Mouse (Mus musculus) cerebellum, adult 8-10 months (tissue): ENCODE data around the gene Ubl3.

Experiments used
- DNase-seq: peaks from one replicate; pipeline ENCODE4 v3.0.0; 2022

The Ubl3 gene

DNA sequence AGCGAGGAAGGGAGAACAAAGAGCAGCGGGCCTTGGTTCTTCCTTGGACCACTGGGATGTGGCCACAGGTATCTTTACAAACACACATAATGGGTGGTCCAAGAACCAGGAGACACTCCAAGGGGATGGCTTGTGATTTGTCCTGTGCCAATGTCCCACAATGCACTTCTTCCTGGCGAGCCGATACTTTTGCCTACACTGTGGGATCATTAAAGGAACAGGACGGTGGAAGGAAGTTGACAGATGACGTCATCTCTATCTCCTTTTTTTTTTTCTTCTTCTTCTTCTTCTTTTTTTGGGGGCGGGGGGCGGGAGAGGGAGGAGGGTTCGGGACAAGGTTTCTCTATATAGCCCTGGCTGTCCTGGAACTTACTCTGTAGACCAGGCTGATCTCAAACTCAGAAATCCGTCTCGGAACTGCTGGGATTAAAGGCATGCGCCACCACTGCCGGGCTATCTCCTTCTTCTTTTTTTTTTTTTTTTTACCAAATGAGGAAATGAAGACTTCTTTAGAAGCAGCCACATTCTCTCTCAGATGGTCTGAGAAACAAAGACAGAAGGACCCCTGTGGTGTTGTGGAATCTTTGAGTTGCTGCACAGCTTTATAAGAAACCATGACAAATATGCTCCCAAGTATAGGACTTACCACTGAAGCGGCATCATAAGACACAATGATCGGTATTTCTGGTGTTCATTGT lies 6.8 kb upstream of the Ubl3 start:
- no peak for DNase-seq

DNA sequence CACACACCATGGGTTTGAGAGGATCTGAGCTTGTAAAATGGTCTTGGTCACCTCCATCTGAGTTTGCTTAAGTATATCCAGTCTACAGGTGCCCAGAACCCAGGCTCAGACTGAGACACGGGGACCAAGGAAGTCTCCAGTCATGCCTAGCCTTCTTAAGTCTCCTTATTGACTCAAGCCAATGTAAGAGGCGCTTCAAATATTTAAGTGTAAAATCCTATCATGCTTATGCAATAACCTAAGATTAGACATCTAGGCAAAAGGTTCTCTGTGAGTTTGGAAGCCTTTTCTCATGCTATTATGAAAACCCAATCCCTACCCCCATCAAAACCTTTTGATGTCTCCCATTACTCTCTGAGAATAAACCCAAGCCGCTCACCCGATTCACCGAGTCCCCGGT lies 5.9 kb upstream of the Ubl3 start:
- no peak for DNase-seq

DNA sequence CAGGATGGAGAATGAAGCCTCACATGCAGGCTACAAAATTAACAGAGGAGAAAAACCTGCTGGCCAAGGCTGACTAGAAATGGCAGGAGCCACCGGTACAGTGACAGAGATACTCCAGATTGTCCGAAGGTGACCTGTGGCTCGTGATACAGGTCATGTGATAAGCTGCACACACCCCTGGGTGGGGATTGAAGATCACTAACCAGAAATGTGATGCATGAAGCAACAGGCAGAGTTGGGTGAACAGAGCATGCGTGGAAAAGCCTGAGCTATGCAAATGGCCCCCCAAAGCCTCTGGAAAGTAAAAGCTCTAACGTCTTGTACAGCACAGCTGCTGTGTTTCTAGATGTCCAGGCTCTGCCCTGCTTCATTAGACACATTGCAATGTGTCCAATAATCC lies 3.9 kb upstream of the Ubl3 start:
- no peak for DNase-seq

DNA sequence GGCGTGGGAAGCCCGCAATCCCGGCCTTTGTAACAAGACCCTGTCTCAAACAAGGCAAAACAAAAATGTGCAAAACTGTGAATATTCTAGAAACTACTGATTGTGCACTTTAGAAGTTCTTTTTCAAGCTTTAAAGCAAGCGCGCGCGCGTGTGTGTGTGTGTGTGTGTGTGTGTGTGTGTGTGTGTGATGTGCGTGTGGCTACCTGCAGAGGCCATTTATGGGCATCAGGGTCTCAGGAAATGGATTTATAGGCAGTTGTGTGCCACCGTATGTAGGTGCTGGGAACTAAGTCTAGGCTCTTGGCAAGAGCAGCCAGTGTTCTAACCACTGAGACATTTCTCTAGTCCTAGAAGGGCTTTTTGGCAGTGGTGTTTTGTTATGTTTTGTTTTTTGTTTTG lies 2.6 kb upstream of the Ubl3 start:
- DNase-seq, result no peak

DNA sequence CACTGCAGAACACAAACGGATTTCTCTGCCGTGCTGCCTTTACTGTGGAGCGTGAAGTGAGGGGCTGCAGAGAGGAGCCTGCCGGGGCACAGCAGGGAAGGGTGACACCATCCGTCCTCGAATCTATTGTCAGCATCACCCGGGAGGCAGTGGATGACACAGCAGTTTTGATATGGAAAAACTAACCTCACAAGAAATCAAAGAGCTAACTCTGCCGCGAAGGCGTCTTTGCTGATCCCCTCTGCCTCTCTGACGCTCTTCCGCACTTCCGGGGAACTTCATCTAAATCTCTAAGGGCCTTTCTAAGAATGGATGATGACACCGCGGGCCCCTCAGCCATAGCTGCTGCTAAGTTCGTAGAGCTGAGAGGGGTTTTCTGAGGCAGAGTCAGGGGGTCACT lies 2.1 kb upstream of the Ubl3 start:
- DNase-seq, result no peak

DNA sequence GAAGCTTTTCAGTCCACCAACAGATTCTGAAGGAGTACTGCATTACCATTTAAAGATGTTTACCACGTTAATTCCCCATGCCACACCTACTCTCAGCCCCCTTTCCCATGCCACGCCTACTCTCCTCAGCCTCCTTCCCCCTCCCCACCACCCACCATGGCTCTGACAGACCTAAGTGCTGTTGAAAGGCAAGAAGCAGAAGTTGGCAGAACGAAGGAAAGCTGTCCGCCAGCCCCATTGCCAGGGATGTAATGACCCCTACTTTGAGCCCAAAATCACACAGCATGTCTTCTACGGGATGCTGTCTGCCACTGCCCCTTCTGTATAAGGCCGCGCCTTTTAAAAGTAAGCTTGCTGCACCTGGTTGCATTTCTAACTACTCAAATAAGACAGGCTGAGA lies 1.7 kb upstream of the Ubl3 start:
- DNase-seq, result no peak

DNA sequence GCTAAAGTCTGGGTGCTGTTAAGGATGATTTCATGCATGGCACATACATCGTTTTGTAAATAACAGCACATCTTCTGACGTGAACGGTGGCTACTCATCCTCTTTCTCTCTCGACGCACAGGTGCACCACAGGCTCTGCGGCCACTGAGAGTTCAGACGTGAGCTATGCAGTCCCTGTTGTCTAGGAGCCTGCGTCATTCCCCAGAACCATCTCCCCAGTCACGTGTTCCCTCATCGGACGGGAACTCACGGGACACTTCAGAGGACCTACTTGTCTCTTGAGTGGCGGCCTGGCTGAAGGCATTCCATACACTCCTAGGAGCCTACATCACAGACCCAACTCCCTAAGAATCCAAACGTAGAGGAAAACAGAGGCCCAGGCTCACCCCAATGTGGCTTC lies 1.1 kb upstream of the Ubl3 start:
- DNase-seq, result no peak

DNA sequence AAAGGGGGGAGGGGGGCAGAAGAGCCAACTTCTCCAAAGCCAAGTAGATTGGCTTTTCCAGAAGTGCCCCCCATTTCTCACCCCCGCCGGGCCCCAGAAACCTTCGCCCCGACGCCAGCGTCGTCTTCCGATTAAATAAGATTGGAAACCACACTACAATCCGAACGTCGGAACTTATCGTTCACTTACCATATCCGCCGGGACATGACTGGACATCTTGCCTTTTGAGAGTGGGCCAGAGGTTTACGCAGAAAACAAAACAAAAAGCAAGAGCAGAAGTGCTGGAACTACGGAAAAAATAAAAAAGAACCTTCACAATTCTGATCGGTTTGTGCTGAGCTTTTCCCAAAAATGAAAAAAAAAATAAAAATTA lies 839 bp downstream of the Ubl3 start:
- DNase-seq, result no peak

DNA sequence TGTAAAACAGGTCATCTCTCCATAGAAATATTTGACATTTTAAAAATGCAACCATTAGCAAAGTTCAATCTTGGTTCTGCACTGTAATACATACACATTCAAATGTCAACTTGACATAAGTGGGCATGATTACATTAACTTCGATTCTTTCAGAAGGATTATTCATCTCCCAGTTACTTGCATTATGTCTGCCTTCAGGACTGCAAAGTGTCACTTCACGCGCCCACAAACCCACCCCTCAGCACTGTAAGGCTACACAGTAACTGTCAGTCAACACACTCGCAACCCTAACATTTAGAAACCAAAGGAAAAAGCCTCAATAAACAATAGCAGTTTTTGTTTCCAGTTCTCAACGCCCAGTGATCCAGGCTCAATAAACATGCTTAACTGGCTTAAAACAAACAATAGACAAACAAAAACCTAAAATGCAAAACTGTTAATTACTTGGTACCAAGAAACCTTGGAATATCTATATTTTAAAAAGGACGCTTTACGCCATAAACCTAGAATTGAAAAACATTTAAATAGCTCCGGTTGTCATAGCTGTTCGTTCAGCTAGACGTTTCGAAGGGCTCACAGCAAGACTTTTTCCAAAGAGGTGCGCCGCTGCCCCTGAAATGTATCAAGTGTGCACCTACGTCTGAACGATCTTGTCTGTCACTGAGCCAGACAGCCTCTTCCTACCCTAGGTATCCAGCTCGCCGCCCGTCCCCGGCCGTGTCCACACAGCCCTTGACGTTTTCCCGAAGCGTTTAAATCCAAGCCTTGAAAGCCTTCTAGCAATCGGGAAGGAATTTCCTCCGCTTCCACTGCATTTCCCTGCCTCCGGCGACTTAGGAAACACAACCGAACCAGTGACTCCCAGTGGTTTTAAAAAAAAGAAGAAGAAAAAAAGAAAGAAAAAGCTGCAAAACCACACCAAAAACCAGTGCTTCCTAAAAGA lies 1.5 kb downstream of the Ubl3 start:
- peak; percentile 56 for DNase-seq

DNA sequence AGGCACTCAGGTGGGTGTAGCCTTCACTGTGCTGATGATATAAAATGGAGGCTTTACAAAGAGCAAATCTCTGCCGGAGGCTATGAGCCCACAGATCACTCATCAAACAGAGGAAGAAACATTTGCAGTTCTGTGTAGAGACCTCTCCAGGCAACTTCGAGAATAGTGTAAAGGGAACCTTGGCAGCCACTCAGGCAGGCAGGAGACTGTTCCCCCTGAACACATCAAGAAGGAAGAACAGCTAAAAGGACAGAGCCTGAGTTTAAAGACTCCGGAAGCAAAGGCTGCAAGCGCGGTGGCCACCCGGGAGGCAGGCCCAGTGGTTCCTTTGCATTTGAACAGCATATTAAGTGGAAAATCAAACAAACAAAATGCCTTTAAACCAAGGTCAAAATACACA lies 2.2 kb downstream of the Ubl3 start:
- no peak for DNase-seq

DNA sequence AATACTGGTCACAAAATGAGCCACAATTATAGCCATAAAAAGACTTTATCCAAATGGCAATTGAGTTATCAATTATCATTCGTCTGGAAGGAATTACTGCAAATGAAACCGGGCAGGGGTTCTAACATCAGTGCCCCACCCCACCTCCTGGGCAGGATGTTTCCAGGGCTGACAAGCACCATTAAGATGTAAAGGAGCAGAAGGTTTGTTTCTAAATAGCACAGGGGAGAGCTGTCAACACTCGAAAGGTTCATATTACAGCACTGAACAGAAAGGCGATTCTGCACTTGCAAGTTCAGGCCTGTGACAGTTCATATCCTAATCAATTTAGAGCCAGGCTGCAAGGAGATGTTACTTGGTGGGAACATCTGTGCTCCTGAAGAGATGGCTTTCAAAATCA lies 3.3 kb downstream of the Ubl3 start:
- no peak for DNase-seq

DNA sequence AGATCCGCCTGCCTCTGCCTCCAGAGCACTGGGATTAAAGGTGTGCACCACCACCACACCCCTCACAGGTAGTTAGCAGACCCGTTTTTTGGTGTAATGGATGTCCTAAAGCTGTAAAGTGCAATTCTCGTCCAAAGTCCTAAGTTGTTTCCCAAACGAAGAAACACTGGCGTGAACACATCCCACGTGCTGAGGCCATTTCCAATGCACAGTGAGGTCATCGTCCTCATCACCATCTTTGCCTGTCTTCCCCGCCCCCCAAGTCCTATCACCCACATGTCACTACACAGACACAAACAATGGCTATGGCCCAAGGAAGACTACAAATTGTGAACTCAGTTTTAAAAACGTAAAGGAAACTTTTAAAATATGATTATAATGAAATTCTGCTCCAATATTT lies 4.0 kb downstream of the Ubl3 start:
- no peak for DNase-seq

DNA sequence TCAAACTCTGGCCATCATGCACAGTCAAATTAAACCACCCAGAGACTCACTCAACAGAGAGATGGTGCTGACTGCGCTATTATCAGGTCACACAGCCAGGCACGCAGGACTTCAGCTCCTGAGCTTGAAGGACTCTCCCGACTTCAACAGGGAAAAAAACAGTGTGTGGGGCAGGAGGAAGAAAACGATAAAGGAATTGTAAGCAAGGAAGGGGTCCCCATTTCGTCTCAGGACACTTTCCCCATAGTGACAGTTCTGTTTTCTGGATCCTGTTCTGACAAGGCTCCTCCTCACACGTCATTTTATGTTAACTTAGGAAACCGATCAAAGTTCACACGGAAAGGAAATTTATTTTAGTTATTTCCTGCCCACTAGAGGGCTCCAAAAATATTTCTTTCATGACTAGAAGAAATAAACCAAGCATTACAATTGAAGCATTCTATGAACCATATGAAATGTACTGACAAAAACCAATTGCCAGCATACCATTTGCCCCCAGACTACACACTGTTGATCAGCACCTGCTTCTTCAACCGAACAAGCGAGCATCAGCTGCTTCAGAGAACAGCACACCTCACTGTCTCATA lies 4.6 kb downstream of the Ubl3 start:
- no peak for DNase-seq

DNA sequence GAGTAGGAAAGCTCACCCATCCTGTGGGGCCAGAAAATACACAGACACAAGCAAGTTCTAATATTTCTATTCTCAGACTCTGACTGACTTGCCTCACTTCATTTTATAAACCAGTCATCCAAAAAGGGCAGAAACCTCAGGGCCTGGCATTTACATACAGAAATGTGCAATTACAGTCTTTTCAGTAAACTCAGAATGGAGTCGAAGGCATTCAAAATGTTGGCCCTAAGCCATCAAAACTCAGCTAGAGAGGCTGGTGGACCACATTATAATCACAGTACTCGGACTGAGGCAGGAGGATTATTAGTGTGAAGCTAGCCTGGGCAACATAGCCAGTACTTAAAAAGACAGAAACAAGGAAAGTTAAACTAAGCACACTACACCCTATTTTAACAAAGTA lies 5.6 kb downstream of the Ubl3 start:
- no peak for DNase-seq

DNA sequence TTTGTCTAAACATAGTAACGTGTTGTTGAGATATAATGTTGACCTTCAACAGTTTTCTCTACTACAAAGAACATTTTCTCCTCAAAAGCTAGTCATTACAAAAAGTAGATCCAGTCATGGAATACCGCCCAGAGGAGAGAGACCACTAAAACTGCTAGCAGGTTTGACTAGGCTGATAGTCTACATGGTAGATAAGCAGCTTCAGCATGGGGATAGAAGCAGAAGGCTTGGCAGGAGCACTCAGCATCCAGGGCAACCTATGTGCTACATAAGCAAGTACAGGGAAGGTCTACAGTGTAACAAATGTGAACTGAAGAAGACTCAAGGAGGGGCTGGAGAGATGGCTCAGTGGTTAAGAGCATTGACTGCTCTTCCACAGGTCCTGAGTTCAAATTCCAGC lies 7.9 kb downstream of the Ubl3 start:
- DNase-seq, result no peak

DNA sequence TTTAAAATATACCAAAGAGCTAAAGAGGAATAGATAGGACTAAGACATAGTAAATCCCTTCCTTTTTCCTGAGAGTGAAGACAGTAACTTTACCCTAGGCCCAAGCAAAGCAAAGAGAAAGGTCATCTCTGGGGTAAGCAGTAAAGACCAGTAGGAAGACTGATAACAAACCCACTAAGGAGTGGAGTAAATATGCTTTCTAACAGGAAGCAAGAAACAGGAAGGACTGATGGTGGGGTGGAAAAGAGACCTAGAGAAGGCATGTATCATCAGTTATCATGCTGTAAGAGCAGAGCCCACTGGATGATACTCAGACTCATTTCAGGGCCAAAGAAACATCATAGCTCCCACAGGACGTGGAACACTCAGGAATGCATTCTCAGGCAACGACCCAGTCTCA lies 10.4 kb downstream of the Ubl3 start:
- DNase-seq, result no peak

DNA sequence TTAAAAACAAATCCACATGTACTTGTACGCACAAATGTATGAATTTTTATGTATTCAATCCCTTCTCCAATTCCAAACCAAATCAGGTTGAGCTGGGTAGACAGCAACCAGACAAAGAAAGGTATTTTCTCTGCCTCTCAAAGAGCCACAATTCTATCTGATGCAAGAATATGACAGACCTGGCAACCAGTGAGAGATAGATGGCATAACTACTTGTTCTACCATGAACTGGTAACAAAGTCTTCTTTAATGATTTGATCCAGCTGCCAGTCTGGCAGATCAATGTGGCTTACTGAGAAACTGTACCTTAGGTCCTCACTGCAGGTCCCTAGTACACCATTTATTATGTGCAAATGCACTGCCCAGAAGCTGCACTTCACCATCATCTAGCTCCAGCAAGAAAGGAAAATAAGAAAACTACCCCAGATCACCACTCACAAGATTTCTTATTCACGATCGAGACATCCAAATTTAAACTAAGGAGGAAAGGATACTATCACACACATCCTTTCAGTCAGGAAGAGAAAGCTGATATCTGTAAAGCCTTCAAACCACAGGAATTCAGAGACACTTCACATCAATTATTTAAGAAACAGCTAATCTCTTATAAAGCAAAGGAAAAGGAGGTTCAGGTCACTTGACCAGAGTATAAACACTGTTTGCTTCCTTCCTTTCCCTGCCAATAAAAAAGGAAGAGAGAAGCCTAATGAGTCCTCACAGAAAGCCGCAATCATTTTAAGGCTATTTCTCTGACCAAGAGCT lies 16.7 kb downstream of the Ubl3 start:
- DNase-seq, result no peak

DNA sequence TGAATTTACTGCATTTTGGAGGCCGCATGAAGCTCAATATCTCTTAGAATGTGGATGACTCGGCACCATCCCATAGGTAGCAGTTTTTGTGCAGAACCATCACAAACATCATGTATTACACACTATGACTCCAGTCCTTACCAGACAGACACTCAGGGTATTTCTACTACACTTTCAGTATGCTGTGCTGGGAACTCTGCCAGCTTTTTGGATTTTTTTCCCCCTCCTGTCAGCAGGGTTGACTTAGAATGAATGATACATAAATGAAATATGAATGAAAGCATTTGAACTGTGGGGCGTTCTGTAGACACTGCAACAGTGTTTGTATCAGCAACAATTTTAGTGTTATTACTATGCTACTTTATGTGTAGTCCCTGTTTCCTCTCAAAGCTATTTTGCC lies 17.9 kb downstream of the Ubl3 start:
- DNase-seq, result no peak

DNA sequence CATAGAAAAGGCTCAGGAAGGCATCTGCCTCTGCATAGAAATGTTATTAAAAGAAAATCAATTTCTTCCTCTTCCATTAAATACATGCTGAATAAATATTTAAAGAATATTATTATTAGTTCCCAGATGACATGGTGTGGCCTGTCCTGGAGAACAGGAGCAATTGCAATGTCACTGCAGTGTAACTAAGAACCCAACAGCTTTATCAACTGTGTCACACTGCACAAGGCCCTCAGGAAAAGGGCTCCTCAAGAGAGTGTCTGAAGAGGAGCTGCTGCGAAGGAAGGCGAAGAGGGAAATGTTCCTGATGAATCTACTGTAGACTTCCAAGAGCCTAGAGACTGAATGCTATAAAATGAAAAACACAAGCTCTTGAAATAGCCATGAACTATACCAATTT lies 18.7 kb downstream of the Ubl3 start:
- no peak for DNase-seq

DNA sequence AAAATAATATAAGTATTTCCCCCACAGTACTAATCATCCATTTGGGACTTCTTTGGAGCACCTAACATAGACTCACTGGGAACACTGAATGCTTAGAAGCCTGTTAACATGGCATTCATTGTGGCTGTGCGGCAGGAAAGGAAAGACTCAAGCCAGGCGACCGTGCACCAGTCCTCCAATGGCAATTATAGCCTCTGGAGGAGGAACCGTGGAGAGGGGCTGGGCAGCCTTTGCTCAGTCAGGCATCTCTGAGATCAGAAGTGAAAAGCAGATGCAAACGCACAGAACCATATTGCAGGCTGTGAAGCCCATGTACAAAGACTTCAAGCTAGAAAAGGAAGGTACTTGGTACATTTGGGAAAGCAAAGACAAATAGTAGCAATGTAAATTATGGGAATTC lies 20.4 kb downstream of the Ubl3 start:
- DNase-seq, result no peak

DNA sequence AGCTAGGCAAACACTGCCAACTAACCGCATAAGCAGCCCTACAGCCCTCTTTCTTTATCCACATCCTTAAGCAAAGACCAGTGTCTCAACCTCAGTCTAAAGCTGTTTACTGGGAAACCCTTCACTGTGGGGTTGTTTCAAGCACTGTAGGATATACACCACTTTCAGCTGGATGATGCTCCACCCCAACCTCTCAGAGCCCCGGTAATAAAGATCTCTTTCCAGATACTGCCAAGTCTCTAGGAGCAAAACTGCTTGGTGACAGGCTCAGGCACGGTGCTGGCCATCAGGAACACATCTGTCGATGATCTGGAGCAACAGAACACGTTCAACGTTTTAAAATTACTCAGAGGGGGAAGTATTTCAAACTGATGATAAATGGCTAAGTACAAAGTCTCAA lies 25.0 kb downstream of the Ubl3 start:
- DNase-seq, result no peak

DNA sequence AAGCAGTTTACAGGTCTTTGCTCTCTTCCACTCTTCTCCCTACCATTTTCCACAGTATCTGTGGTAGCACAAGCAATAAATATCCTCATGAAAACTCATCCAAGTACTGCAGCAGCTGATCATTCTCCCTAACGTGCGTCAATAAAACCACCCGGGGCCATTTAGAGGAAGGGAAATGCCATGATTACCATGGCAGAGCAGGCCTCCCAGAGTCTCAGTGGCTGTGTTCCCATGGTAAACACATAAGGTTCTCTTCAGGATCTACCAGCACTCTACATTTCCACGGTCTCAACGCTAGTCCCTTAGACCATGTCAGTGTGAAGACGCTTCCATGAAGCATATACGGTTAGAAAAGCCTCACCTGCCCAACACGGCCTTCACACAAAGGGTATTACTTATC lies 26.0 kb downstream of the Ubl3 start:
- no peak for DNase-seq

DNA sequence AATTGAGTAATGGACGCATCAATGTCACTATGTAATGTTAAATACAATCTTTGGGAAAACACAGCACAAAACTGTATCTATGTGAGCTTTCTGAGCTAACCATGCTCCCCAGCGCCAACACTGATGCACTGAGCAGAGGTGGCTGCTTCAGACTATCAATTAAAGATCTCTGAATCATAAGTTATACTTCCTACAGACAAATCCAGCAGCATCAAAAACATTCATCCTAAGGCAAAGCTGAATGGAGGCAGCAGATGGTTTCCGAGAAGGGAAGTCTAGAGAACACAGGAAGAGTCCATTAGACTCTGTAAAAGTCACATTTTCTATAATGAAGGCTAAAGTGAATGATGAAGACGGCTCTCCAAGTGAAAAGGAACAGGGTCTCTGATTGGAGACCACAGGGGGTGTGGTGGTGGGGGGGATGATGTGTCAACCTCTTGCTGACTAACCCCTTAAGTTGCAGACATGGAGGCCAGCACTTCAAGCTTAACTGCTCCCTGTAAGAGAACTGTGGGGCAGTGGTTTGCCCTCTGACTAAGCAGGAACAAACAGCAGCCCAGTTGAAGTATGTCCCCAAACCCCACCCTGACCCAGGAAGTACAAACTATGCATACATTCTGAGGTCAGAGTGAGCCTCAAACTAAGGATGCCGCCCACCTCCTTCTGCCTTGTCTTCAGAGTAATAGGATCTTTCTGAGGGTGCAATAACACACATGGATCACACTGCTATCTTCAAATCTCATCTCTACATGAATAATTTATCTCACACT lies 29.2 kb downstream of the Ubl3 start:
- no peak for DNase-seq
